Comparison of ENCODE assay signal across 14 mouse cellular contexts in the genomic region with DNA sequence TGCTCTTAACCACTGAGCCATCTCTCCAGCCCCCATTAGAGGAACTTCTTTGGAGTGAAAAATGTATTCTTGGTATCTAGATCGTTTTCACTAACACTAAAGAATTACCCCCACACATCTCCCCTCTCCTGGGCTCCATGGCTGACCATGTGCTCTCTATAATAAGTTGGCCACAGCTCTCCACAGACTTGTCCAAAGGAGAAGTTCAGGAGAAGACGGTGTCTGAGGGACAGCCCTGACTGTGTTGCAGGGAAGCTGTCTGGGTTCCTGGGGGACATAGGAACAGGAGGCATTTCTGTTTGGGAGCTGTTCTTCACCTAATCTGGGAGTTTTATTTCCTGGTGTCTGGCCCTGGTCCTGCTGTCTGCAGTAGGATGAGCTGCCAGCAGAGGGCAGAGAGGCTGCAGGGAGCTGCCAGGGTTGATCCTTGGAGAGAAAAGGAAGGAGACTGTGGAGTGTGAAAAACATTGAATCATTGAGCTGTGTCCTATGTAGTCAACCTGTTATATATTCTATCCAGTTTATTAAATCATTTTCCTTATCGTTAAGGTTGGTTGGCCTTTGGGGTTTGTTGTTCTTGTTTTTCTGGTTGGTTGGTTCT. TPM values are rescaled to one million over a fixed set of nuclear protein-coding genes. Genes with fewer than 3 reads are reported as not detected.
DNase-seq lines count a peak whose midpoint lies in the region; ATAC-seq and TF ChIP-seq lines count a peak whose summit lies in the region.
"Not testable (repeated sequence)": the region's sequence is repeated elsewhere in the genome, so short reads cannot be mapped to it uniquely, and the experiment has no call there.
"Had no signal": no experiment of that assay in that cellular context is flagged by ENCODE, and none has a peak within 500 bp of the region (broad histone marks: within the 10 kb centered on the region; RNA-seq: fewer than 3 reads in every experiment).

No protein-coding gene starts in this region.

- TF ChIP-seq CTCF in intestine, postnatal 0 days (IDR thresholded peaks at IDR 0.05; ENCODE audit: low read depth) = not testable (repeated sequence)

- DNase-seq in forebrain, embryonic 11.5 days (ENCODE audit: low spot score); hindbrain, embryonic 14.5 days (ENCODE audit: low spot score): not testable (repeated sequence)

- H3K27me3 ChIP-seq in forebrain, embryonic 11.5 days (ENCODE audit: control insufficient read depth, insufficient read depth, low read length); hindbrain, embryonic 14.5 days (ENCODE audit: control insufficient read depth, insufficient read depth, low read length); intestine, postnatal 0 days (replicated peaks; ENCODE audit: control insufficient read depth, insufficient read depth, low read length); lung, embryonic 15.5 days; midbrain, embryonic 12.5 days; stomach, embryonic 15.5 days (replicated peaks): not testable (repeated sequence)

- H3K4me2 ChIP-seq in forebrain, embryonic 11.5 days (ENCODE audit: low read depth, low read length, severe bottlenecking); hindbrain, embryonic 14.5 days (replicated peaks); intestine, postnatal 0 days (replicated peaks; ENCODE audit: low read depth); lung, embryonic 15.5 days; midbrain, embryonic 12.5 days (replicated peaks); stomach, embryonic 15.5 days: not testable (repeated sequence)

- H3K4me1 ChIP-seq in forebrain, embryonic 11.5 days (replicated peaks; ENCODE audit: control insufficient read depth, insufficient read depth, low read length); hindbrain, embryonic 14.5 days (replicated peaks; ENCODE audit: control insufficient read depth, insufficient read depth, low read length); intestine, postnatal 0 days (replicated peaks; ENCODE audit: control insufficient read depth, insufficient read depth, low read length); lung, embryonic 15.5 days; midbrain, embryonic 12.5 days; stomach, embryonic 15.5 days: not testable (repeated sequence)

- not testable (repeated sequence) for H3K9ac ChIP-seq in forebrain, embryonic 11.5 days (ENCODE audit: low read length); hindbrain, embryonic 14.5 days; intestine, postnatal 0 days (ENCODE audit: low read depth, low read length); lung, embryonic 15.5 days; midbrain, embryonic 12.5 days (replicated peaks); stomach, embryonic 15.5 days

- H3K9me3 ChIP-seq in forebrain, embryonic 11.5 days (ENCODE audit: control insufficient read depth, low read length); hindbrain, embryonic 14.5 days (ENCODE audit: control insufficient read depth, low read length); intestine, postnatal 0 days (ENCODE audit: control insufficient read depth); lung, embryonic 15.5 days; midbrain, embryonic 12.5 days; stomach, embryonic 15.5 days: not testable (repeated sequence)

- ATAC-seq in forebrain, embryonic 11.5 days (replicated peaks; ENCODE audit: low FRiP score) = peak; percentile 71; the same call in 1 of the 2 replicates
- ATAC-seq in frontal cortex, adult (ENCODE audit: low TSS enrichment) = peak; percentile 100
- peak; percentile 73; the same call in 1 of the 2 replicates for ATAC-seq in hindbrain, embryonic 14.5 days (ENCODE audit: low FRiP score)
- ATAC-seq in intestine, postnatal 0 days = peak; percentile 68
- ATAC-seq in lung, embryonic 15.5 days (ENCODE audit: borderline replicate concordance, extremely low read depth, low FRiP score, low TSS enrichment) = peak; percentile 59; the same call in 1 of the 2 replicates
- peak; percentile 56; the same call in 1 of the 2 replicates for ATAC-seq in midbrain, embryonic 12.5 days (ENCODE audit: low FRiP score, low read depth)
- peak; percentile 58; the same call in 1 of the 2 replicates for ATAC-seq in stomach, embryonic 15.5 days (ENCODE audit: insufficient read depth, low FRiP score, low read depth)

- H3K27ac ChIP-seq in forebrain, embryonic 11.5 days (ENCODE audit: low read depth, low read length); hindbrain, embryonic 14.5 days; intestine, postnatal 0 days (ENCODE audit: low read depth, low read length); lung, embryonic 15.5 days; midbrain, embryonic 12.5 days (replicated peaks); stomach, embryonic 15.5 days: not testable (repeated sequence)

- WGBS in forebrain, embryonic 11.5 days = 77% methylated on average over 1 of the region's 3 CpGs
- WGBS in hindbrain, embryonic 14.5 days = 57% methylated on average over 1 of the region's 3 CpGs
- WGBS in intestine, postnatal 0 days = 54% methylated on average over 1 of the region's 3 CpGs
- WGBS in lung, embryonic 15.5 days = 64% methylated on average over 3 of the region's 3 CpGs
- 81% methylated on average over 2 of the region's 3 CpGs for WGBS in midbrain, embryonic 12.5 days
- WGBS in stomach, embryonic 15.5 days = 85% methylated on average over 2 of the region's 3 CpGs

- not testable (repeated sequence) for H3K4me3 ChIP-seq in forebrain, embryonic 11.5 days (ENCODE audit: low read depth, low read length); hindbrain, embryonic 14.5 days (replicated peaks; ENCODE audit: low read length); intestine, postnatal 0 days (ENCODE audit: low read depth, low read length); lung, embryonic 15.5 days; midbrain, embryonic 12.5 days; stomach, embryonic 15.5 days (replicated peaks)

- not testable (repeated sequence) for H3K36me3 ChIP-seq in forebrain, embryonic 11.5 days (ENCODE audit: control insufficient read depth, insufficient read depth, low read length); hindbrain, embryonic 14.5 days (replicated peaks; ENCODE audit: control insufficient read depth, insufficient read depth); intestine, postnatal 0 days (ENCODE audit: control insufficient read depth, insufficient read depth); lung, embryonic 15.5 days; midbrain, embryonic 12.5 days; stomach, embryonic 15.5 days

RNA-seq across cellular contexts. Expression of a gene that starts 15.2 kb away (rescaled TPM):
- polyA plus RNA-seq in forebrain, embryonic 11.5 days (2014; fragmentation: Nextera tagmentation; extraction: Ambion mirVana) = not detected in 2 replicates
- not detected in 2 replicates for polyA plus RNA-seq in hindbrain, embryonic 14.5 days (2014; fragmentation: Nextera tagmentation; extraction: Ambion mirVana)
- polyA plus RNA-seq in intestine, postnatal 0 days (2015; fragmentation: Nextera tagmentation; extraction: Ambion mirVana) = 13.3 and 14.1 TPM in 2 replicates
- 0.06 and 0.15 TPM in 2 replicates for polyA plus RNA-seq in lung, embryonic 15.5 days (2015; fragmentation: Nextera tagmentation; extraction: Ambion mirVana)
- 0.08 TPM in 1 of 2 replicates, not detected in the other for polyA plus RNA-seq in midbrain, embryonic 12.5 days (2016; fragmentation: Nextera tagmentation; extraction: Ambion mirVana)
- polyA plus RNA-seq in stomach, embryonic 15.5 days (2015; fragmentation: Nextera tagmentation; extraction: Ambion mirVana) = 0.06 TPM in 1 of 2 replicates, not detected in the other
- polyA plus RNA-seq: C2C12; cortical plate, adult 2 months; embryonic facial prominence, embryonic 11.5 days; limb, embryonic 15.5 days; liver, embryonic 15.5 days; midbrain, embryonic 10.5 days; stomach, embryonic 14.5 days had no signal

RNA-seq across cellular contexts. Expression of a gene that starts 21.2 kb away (rescaled TPM):
- 11.5 and 12.5 TPM in 2 replicates for polyA plus RNA-seq in forebrain, embryonic 11.5 days (2014; fragmentation: Nextera tagmentation; extraction: Ambion mirVana)
- 11.3 and 12.5 TPM in 2 replicates for polyA plus RNA-seq in hindbrain, embryonic 14.5 days (2014; fragmentation: Nextera tagmentation; extraction: Ambion mirVana)
- polyA plus RNA-seq in intestine, postnatal 0 days (2015; fragmentation: Nextera tagmentation; extraction: Ambion mirVana) = 9.3 and 9.5 TPM in 2 replicates
- 12.5 and 14.9 TPM in 2 replicates for polyA plus RNA-seq in lung, embryonic 15.5 days (2015; fragmentation: Nextera tagmentation; extraction: Ambion mirVana)
- 19.5 and 19.9 TPM in 2 replicates for polyA plus RNA-seq in midbrain, embryonic 12.5 days (2016; fragmentation: Nextera tagmentation; extraction: Ambion mirVana)
- polyA plus RNA-seq in stomach, embryonic 15.5 days (2015; fragmentation: Nextera tagmentation; extraction: Ambion mirVana) = 13.0 and 15.7 TPM in 2 replicates

RNA-seq across cellular contexts. Expression of a gene that starts 42.1 kb away (rescaled TPM):
- 22.9 and 24.9 TPM in 2 replicates for polyA plus RNA-seq in forebrain, embryonic 11.5 days (2014; fragmentation: Nextera tagmentation; extraction: Ambion mirVana)
- polyA plus RNA-seq in hindbrain, embryonic 14.5 days (2014; fragmentation: Nextera tagmentation; extraction: Ambion mirVana) = 8.4 and 9.3 TPM in 2 replicates
- polyA plus RNA-seq in intestine, postnatal 0 days (2015; fragmentation: Nextera tagmentation; extraction: Ambion mirVana) = 6.0 and 7.2 TPM in 2 replicates
- polyA plus RNA-seq in lung, embryonic 15.5 days (2015; fragmentation: Nextera tagmentation; extraction: Ambion mirVana) = 20.6 and 22.3 TPM in 2 replicates
- polyA plus RNA-seq in midbrain, embryonic 12.5 days (2016; fragmentation: Nextera tagmentation; extraction: Ambion mirVana) = 17.0 and 19.2 TPM in 2 replicates
- 18.3 and 20.2 TPM in 2 replicates for polyA plus RNA-seq in stomach, embryonic 15.5 days (2015; fragmentation: Nextera tagmentation; extraction: Ambion mirVana)

RNA-seq across cellular contexts. Expression of a gene that starts 44.1 kb away (rescaled TPM):
- 267 and 282 TPM in 2 replicates for polyA plus RNA-seq in forebrain, embryonic 11.5 days (2014; fragmentation: Nextera tagmentation; extraction: Ambion mirVana)
- polyA plus RNA-seq in hindbrain, embryonic 14.5 days (2014; fragmentation: Nextera tagmentation; extraction: Ambion mirVana) = 143 and 148 TPM in 2 replicates
- 85.8 and 87.1 TPM in 2 replicates for polyA plus RNA-seq in intestine, postnatal 0 days (2015; fragmentation: Nextera tagmentation; extraction: Ambion mirVana)
- polyA plus RNA-seq in lung, embryonic 15.5 days (2015; fragmentation: Nextera tagmentation; extraction: Ambion mirVana) = 258 and 260 TPM in 2 replicates
- 208 and 217 TPM in 2 replicates for polyA plus RNA-seq in midbrain, embryonic 12.5 days (2016; fragmentation: Nextera tagmentation; extraction: Ambion mirVana)
- polyA plus RNA-seq in stomach, embryonic 15.5 days (2015; fragmentation: Nextera tagmentation; extraction: Ambion mirVana) = 228 and 237 TPM in 2 replicates

Comparison
In these comparisons a context has a peak if more than half of its experiments do, and no peak if none do; other contexts are left out.
1. RNA of a gene that starts 15.2 kb away (polyA plus RNA-seq): 13.3 to 14.1 TPM in intestine, postnatal 0 days; 0.06 TPM in stomach, embryonic 15.5 days, 0.06 to 0.15 TPM in lung, embryonic 15.5 days, not detected in forebrain, embryonic 11.5 days, not detected in hindbrain, embryonic 14.5 days and 0.08 TPM in midbrain, embryonic 12.5 days; every median in the first group is over 10 times any median in the second.
2. Peak in every context shown above with its lines, with median percentiles within 50 percentile points of each other: ATAC-seq.